Mouse (Mus musculus): ENCODE results near the gene 3110082I17Rik.

- TF ChIP-seq GATA1 (IDR thresholded peaks at IDR 0.05; ENCODE audit: low read length) (no peak), TAL1 (IDR thresholded peaks at IDR 0.05; ENCODE audit: low read length) (no peak)
Observed at GRCm38 (mm10) chr5:139418110-139418509, 42.2 kb downstream of the 3110082I17Rik start.

Data from erythroblast, embryonic 14.5 days (primary cell).